ENCODE assay signal across 12 mouse cellular contexts in the genomic region with DNA sequence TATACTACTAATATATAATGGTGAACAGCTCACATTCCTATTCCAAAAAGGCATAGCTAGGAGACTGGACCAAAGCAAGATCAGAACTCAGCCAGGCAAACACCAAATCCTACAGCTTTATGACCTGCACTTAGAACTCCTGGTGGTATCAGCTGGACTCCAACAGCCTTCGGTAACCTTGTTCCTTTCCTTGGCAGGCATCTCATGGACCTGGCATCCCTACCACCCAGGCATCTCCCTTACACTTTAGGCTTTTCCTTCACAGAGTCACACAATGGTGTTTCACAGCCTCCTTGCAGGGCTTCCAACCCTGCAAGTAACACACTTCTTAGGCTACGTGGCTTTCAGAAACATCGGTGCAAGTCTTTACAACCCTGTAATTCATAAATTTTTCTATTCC.
"Had no signal": no experiment of that assay in that cellular context is flagged by ENCODE, and none has a peak within 500 bp of the region (broad histone marks: within the 10 kb centered on the region; RNA-seq: fewer than 3 reads in every experiment).

No protein-coding gene starts in this region.

- DNase-seq: layer of hippocampus, adult 9-11 months; liver, postnatal 0 days; lung, embryonic 14.5 days; midbrain, embryonic 14.5 days; thymus, adult 18-20 months; thymus, postnatal 36 days had no signal

- H3K36me3 ChIP-seq: limb, embryonic 15.5 days had no signal

- H3K4me3 ChIP-seq: layer of hippocampus, adult 2 months; limb, embryonic 15.5 days had no signal

- H3K27me3 ChIP-seq: limb, embryonic 15.5 days had no signal

- H3K27ac ChIP-seq: layer of hippocampus, adult 2 months; limb, embryonic 15.5 days; liver, embryonic 14.5 days had no signal

- H3K9ac ChIP-seq: limb, embryonic 15.5 days; liver, embryonic 14.5 days; liver, postnatal 0 days; lung, embryonic 14.5 days had no signal

- H3K4me2 ChIP-seq: limb, embryonic 15.5 days; liver, embryonic 11.5 days; lung, embryonic 14.5 days; midbrain, embryonic 11.5 days had no signal

- H3K9me3 ChIP-seq: limb, embryonic 15.5 days had no signal

- ATAC-seq: intestine, postnatal 0 days; liver, postnatal 0 days had no signal
